Mouse (Mus musculus): Measurements from ENCODE around the gene Matn1.

Matn1 gene

DNA sequence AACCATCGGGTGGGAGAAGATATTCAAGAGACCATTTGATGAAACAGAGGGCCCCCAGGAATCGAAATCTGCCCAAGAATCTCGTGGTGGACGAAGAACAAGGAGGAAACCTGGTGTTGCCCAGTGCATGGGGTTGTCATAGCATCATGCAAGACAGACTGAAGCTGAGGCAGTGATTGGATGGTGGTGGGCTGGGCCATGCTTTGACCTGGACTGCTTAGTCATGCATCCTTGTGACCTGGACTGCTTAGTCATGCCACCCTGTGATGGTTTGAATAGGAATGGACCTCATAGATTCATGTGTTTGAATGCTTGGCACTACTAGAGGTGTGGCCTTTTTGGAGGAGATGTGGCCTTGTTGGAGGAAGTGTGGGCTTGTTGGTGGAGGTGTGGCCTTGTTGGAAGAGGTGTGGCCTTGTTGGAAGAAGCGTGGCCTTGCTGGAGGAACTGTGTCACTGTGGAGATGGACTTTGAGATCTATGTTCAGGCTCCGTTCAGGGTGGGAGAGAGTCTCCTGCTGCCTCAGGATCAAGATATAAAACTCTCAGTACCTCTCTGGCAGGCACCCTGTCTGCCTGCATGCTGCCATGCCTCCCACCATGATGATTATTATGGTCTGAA lies 44.1 kb downstream of the Matn1 start:
- no peak for DNase-seq

GRCm38 (mm10) chr4:130989146-130989545 lies 45.0 kb downstream of the Matn1 start:
- DNase-seq, result no peak

GRCm38 (mm10) chr4:130990966-130991365 lies 46.8 kb downstream of the Matn1 start:
- DNase-seq, result no peak

GRCm38 (mm10) chr4:130994556-130994955 lies 50.4 kb downstream of the Matn1 start:
- DNase-seq, result no peak

GRCm38 (mm10) chr4:130999744-131000527 lies 55.8 kb downstream of the Matn1 start:
- DNase-seq, result no peak

GRCm38 (mm10) chr4:131000614-131001178 lies 56.5 kb downstream of the Matn1 start:
- DNase-seq, result no peak

All from right cerebral cortex, postnatal 25 days (tissue).